Mouse (Mus musculus): ENCODE results near the gene Ddx52. TPM values are rescaled to one million over a fixed set of nuclear protein-coding genes. Genes with fewer than 3 reads are reported as not detected.

The Ddx52 gene
- total RNA-seq, 2 experiments from 2014 or later, result 10.3 to 12.7 TPM

- DNase-seq (ENCODE audit: low spot score in 2 of 2), result no peak
Measured at GRCm38 (mm10) chr11:84011576-84011975, 69.7 kb downstream of the Ddx52 start.

Other genes starting within 250 kb of the Ddx52 start
- gene Wfdc17, start 238.1 kb upstream of the Ddx52 start, total RNA-seq (2021), result not detected
- not detected for gene Wfdc18, start 233.0 kb upstream of the Ddx52 start, total RNA-seq (2021)
- gene Wfdc21, start 195.1 kb upstream of the Ddx52 start, total RNA-seq (2021), result not detected
- gene Heatr6, start 188.4 kb upstream of the Ddx52 start, total RNA-seq (2021), result 10 to 100 TPM; 16.6 to 19.5 TPM
- under 1 TPM; 0.23 to 0.31 TPM for gene Hnf1b, start 92.0 kb upstream of the Ddx52 start, total RNA-seq (2021)
- 10 to 100 TPM; 57.3 to 59.0 TPM for gene Synrg, start 22.4 kb downstream of the Ddx52 start, total RNA-seq (2021)
- gene Dusp14, start 127.2 kb downstream of the Ddx52 start, total RNA-seq (2021), result 10 to 100 TPM; 22.5 to 22.9 TPM
- 10 to 100 TPM; 29.7 to 30.3 TPM for gene Tada2a, start 187.5 kb downstream of the Ddx52 start, total RNA-seq (2021)
- 10 to 100 TPM; 87.4 to 91.5 TPM for gene Acaca, start 187.6 kb downstream of the Ddx52 start, total RNA-seq (2021)
- gene Gm11437, start 225.4 kb downstream of the Ddx52 start, total RNA-seq (2021), result not detected

Measured in layer of hippocampus, postnatal 14 days (tissue).